Mouse (Mus musculus) hindbrain, embryonic 11.5 days (tissue): ENCODE results near the gene Rab27a. TPM values are rescaled to one million over a fixed set of nuclear protein-coding genes. Genes with fewer than 3 reads are reported as not detected.

Source experiments
- ATAC-seq: fragments of 200-750 bp; cut with Nextera tagmentation; 2 replicates; pipeline ENCODE4 v1.8.0; 2017; ENCODE audit warnings: mild to moderate bottlenecking, moderate TSS enrichment, moderate library complexity; ENCODE audit not compliant: low FRiP score
- DNase-seq: peaks from one replicate; pipeline ENCODE4 v3.0.0-alpha.2; 2015; ENCODE audit warnings: low spot score
- H3K27ac ChIP-seq: fragments of 300-500 bp; sonication (generic); 2 replicates; pipeline ENCODE4 v1.5.1; 2014; ENCODE audit warnings: mild to moderate bottlenecking, low read depth, low read length
- H3K27me3 ChIP-seq: fragments of 300-500 bp; sonication (generic); 2 replicates; pipeline ENCODE4 v1.6.1; 2014; ENCODE audit warnings: mild to moderate bottlenecking, low read length, moderate library complexity, mixed read lengths; ENCODE audit not compliant: control insufficient read depth, insufficient read depth
- H3K36me3 ChIP-seq: fragments of 300-500 bp; sonication (generic); 2 replicates; pipeline ENCODE4 v1.6.1; 2014; ENCODE audit warnings: mild to moderate bottlenecking, low read length, moderate library complexity, mixed read lengths; ENCODE audit not compliant: control insufficient read depth, insufficient read depth
- H3K4me1 ChIP-seq: fragments of 300-500 bp; sonication (generic); replicated peaks from 2 replicates; pipeline ENCODE4 v1.6.1; 2014; ENCODE audit warnings: low read length, mixed read lengths; ENCODE audit not compliant: control insufficient read depth, insufficient read depth
- H3K4me2 ChIP-seq: fragments of 300-500 bp; sonication (generic); replicated peaks from 2 replicates; pipeline ENCODE4 v1.6.1; 2014; ENCODE audit warnings: mild to moderate bottlenecking, low read depth, low read length
- H3K4me3 ChIP-seq: fragments of 300-500 bp; sonication (generic); 2 replicates; pipeline ENCODE4 v1.5.1; 2014; ENCODE audit warnings: low read depth, low read length
- H3K9ac ChIP-seq: fragments of 300-500 bp; sonication (generic); 2 replicates; pipeline ENCODE4 v1.6.1; 2014; ENCODE audit warnings: low read depth, low read length
- H3K9me3 ChIP-seq: fragments of 300-500 bp; sonication (generic); 2 replicates; pipeline ENCODE4 v1.6.1; 2016; ENCODE audit warnings: low read length; ENCODE audit not compliant: control insufficient read depth
- WGBS: fragments of 180-500 bp; shearing (Covaris S2); extraction: QIAGEN DNeasy Blood & Tissue Kit; methylation state at CpG from one replicate; pipeline ENCODE4 v1.1.7; 2014; 5-methylcytosine and 5-hydroxymethylcytosine counted together
- polyA plus RNA-seq: library from polyadenylated mRNA; unstranded; fragments of >200 nt; fragmentation: Nextera tagmentation; extraction: Ambion mirVana; gene quantifications from 2 replicates; pipeline ENCODE4 v1.2.1, GENCODE M21; 2014

Gene Rab27a
- polyA plus RNA-seq, 1 experiment from 2014 or later, result 1.1 TPM

DNA sequence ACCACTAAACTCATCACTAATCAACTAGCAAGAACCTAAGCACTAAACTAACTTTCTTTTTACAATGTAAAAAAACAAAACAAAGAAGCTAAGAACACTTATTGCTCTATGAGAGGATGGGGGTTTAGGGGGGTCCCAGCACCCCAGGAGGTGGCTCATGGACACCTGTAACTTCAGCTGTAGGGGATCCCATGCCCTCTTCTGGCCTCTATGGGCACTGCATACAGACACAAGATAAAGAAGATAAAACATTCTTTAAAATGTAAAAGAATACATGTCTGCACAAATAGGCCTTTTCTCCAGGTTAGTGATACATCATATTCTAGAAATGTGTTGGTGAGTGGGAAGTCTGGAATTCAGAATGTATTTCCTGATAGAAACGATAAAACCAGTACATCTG is 11.2 kb upstream of the Rab27a start:
- Histone ChIP-seq H3K27ac (no peak overlapping the region), H3K9me3 (no peaks in the 10 kb centered on the region), H3K36me3 (0 out of 2 replicates have a peak, but pooled peaks cover 2% of the 10 kb centered on the region), H3K4me2 (no peak overlapping the region), H3K4me1 (no peaks in the 10 kb centered on the region), H3K9ac (no peak overlapping the region), H3K27me3 (no peaks in the 10 kb centered on the region), H3K4me3 (no peak overlapping the region)
- 95% methylated on average over 1 of the region's 1 CpGs for WGBS
- ATAC-seq, result no peak
- DNase-seq, result no peak

DNA sequence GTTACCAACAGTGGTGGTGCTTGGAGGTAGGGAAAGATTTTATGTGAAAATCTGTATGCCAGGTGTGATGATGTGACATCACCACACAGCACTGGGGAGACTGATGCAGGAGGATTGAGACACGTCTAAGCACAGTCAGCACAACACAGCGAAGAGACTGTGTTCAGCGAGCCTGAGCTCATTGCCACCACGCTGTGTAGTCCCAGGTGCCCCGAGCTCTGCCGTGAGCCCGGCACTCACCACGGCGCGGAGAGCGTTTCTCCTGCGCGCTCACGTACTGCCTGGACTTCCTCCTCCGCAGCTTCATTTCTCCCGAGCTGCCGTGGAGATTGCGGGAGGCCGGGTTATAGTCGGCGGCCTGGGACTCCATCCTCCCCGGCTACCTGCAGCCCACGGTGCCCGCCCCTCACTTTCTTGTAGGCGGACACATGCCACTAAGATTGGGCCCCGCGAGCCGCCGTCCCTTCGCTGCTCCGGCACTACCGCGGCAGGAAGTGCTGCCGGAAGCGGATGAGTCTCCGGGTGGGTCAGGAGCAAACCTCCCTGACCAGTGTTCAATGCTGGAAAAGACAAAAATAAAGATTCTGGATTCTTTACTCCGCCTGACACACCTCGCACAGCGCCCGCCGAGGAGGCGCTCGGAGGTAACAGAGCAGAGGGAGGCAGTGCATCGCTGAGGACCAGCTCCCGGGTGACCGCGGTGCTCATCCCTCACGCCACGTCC is 5.3 kb upstream of the Rab27a start:
- Histone ChIP-seq H3K9me3 (no peaks in the 10 kb centered on the region), H3K27ac (peak overlapping the region; percentile 17; the same call in 1 of the 2 replicates)
- DNase-seq, result peak; percentile 93

DNA sequence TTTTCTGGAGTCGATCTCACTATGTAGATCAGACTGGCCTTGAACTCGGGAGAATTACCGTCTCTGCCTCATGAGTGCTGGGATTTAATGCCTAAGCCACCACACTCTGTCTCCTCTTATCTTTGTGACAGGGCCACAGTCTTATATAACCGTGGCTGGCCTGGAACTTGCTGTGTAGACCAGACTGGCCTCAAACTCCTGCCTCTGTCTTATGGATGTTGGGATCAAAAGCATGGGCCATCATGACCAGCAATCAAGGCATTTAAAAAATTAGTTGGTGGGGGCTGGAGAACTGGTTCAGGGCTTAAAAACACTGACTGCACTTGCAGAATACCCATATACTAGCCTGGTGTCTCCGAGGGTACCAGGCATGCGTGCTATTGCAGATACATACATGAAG is 4.6 kb upstream of the Rab27a start, which contains the start of gene Pigb:
TSS of gene Pigb (minus strand) at position 299 of the 400 bp plus-strand sequence.
- Histone ChIP-seq H3K4me2 (peak within 1 kb of the TSS; percentile 67), H3K36me3 (no peaks in the 10 kb centered on the region), H3K27me3 (no peaks in the 10 kb centered on the region), H3K9ac (peak within 1 kb of the TSS; percentile 59), H3K27ac (peak within 1 kb of the TSS; percentile 17; the same call in 1 of the 2 replicates), H3K9me3 (no peaks in the 10 kb centered on the region), H3K4me1 (0 out of 2 replicates have a peak, but pooled peaks cover 3% of the 10 kb centered on the region), H3K4me3 (peak within 1 kb of the TSS; percentile 74)
- DNase-seq, result no peak
- 37% methylated on average over 6 of the region's 6 CpGs for WGBS
- ATAC-seq, result no peak

More for the DNA sequence above, 5.3 kb upstream of the Rab27a start:
- under 1% methylated on average over 49 of the region's 49 CpGs for WGBS
- Histone ChIP-seq H3K4me1 (0 out of 2 replicates have a peak, but pooled peaks cover 3% of the 10 kb centered on the region), H3K4me2 (peak overlapping the region; percentile 67), H3K27me3 (no peaks in the 10 kb centered on the region), H3K9ac (peak overlapping the region; percentile 59), H3K4me3 (peak overlapping the region; percentile 74), H3K36me3 (no peaks in the 10 kb centered on the region)
- ATAC-seq, result peak; percentile 89

- H3K9ac ChIP-seq, result no peak overlapping the region; the same call in 1 of the 2 replicates
These were observed 550 bp downstream of the Rab27a start for GRCm38 (mm10) chr9:73045204-73045603.

DNA sequence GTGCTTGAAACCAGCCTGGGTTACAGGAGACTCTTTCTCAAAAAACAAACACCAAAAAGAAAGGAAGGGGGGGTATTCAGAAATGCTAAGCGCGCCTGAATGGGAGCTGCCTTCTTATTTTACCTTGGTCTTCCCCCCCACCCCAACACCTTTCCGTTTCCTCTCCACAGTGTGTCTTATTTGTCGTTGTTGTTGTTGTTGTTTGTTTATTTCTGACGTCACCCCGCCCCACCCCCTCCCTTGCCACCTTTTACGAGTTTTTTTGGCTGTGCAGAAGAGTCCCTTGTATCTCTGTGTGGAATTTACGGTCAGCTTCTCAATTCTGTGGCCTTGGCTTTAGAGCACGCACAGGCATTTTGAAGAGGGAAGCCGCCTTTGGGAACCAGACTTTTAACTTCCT is 1.1 kb downstream of the Rab27a start:
- no peak for DNase-seq
- WGBS, result 70% methylated on average over 10 of the region's 10 CpGs
- H3K9me3 ChIP-seq, result no peaks in the 10 kb centered on the region
- ATAC-seq, result no peak
- no peaks in the 10 kb centered on the region for H3K27me3 ChIP-seq
- no peak overlapping the region for H3K27ac ChIP-seq
- no peak overlapping the region for H3K4me3 ChIP-seq
- H3K36me3 ChIP-seq, result no peaks in the 10 kb centered on the region
- H3K4me1 ChIP-seq, result no peaks in the 10 kb centered on the region
- no peak overlapping the region for H3K4me2 ChIP-seq
- H3K9ac ChIP-seq, result no peak overlapping the region

More at GRCm38 (mm10) chr9:73045204-73045603, 550 bp downstream of the Rab27a start:
- H3K9me3 ChIP-seq, result no peaks in the 10 kb centered on the region
- DNase-seq (no peak), ATAC-seq (no peak)
- H3K36me3 ChIP-seq, result no peaks in the 10 kb centered on the region
- H3K4me3 ChIP-seq, result peak overlapping the region; percentile 28
- H3K4me2 ChIP-seq, result peak overlapping the region; percentile 76
- H3K27me3 ChIP-seq, result no peaks in the 10 kb centered on the region
- H3K4me1 ChIP-seq, result 0 out of 2 replicates have a peak, but pooled peaks cover 1% of the 10 kb centered on the region
- WGBS, result 17% methylated on average over 7 of the region's 7 CpGs
- no peak overlapping the region for H3K27ac ChIP-seq

GRCm38 (mm10) chr9:73047906-73048305 is 3.3 kb downstream of the Rab27a start:
- Histone ChIP-seq H3K36me3 (no peaks in the 10 kb centered on the region), H3K9me3 (no peaks in the 10 kb centered on the region), H3K27me3 (no peaks in the 10 kb centered on the region), H3K4me3 (no peak overlapping the region), H3K9ac (no peak overlapping the region), H3K4me1 (no peaks in the 10 kb centered on the region), H3K27ac (no peak overlapping the region), H3K4me2 (no peak overlapping the region)
- DNase-seq (no peak), ATAC-seq (no peak)
- 89% methylated on average over 2 of the region's 2 CpGs for WGBS

DNA sequence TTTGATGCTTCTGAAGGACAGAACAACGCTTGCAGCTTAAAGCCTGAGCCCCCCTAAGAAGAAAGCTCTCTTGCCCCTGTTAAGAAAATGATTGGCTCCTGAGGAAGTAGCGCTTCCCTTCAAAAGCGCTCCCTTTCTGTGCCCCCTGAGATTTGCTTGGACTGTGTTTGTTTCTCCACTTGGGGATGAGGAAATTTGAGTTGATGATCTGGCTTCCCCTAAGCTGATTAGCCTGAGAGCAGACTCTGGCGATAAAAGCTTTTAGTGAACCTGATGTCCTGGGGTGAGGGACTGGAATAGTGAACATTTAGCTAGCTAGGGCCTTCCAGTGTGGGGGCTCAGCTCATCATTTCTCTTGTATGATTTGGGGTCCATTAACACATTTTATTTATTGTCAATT is 4.3 kb downstream of the Rab27a start:
- H3K36me3 ChIP-seq, result no peaks in the 10 kb centered on the region
- no peak overlapping the region for H3K4me3 ChIP-seq
- 17% methylated on average over 4 of the region's 4 CpGs for WGBS
- H3K4me1 ChIP-seq, result no peaks in the 10 kb centered on the region
- H3K9ac ChIP-seq, result no peak overlapping the region
- H3K4me2 ChIP-seq, result no peak overlapping the region
- DNase-seq, result no peak
- H3K27me3 ChIP-seq, result no peaks in the 10 kb centered on the region
- H3K27ac ChIP-seq, result no peak overlapping the region
- no peak for ATAC-seq
- no peaks in the 10 kb centered on the region for H3K9me3 ChIP-seq

- no peak overlapping the region for H3K27ac ChIP-seq
- no peak for ATAC-seq
- H3K9me3 ChIP-seq, result no peaks in the 10 kb centered on the region
- H3K4me2 ChIP-seq, result no peak overlapping the region
- H3K36me3 ChIP-seq, result no peaks in the 10 kb centered on the region
- no peak overlapping the region for H3K4me3 ChIP-seq
- no peak overlapping the region for H3K9ac ChIP-seq
- no peaks in the 10 kb centered on the region for H3K4me1 ChIP-seq
- WGBS, result 80% methylated on average over 5 of the region's 5 CpGs
- H3K27me3 ChIP-seq, result no peaks in the 10 kb centered on the region
- DNase-seq, result no peak
These were observed 5.2 kb downstream of the Rab27a start for GRCm38 (mm10) chr9:73049833-73050232.

GRCm38 (mm10) chr9:73050606-73051005 is 6.0 kb downstream of the Rab27a start:
- Histone ChIP-seq H3K9ac (no peak overlapping the region), H3K4me3 (no peak overlapping the region), H3K4me1 (no peaks in the 10 kb centered on the region), H3K27me3 (no peaks in the 10 kb centered on the region), H3K27ac (no peak overlapping the region), H3K4me2 (no peak overlapping the region), H3K36me3 (no peaks in the 10 kb centered on the region), H3K9me3 (no peaks in the 10 kb centered on the region)
- no peak for DNase-seq
- WGBS, result 77% methylated on average over 8 of the region's 8 CpGs
- ATAC-seq, result no peak
